Mouse (Mus musculus) heart, embryonic 11.5 days (tissue): ENCODE data around the gene Vdac2. TPM values are rescaled to one million over a fixed set of nuclear protein-coding genes. Genes with fewer than 3 reads are reported as not detected.

Experiments
- ATAC-seq: fragments of 200-750 bp; cut with Nextera tagmentation; replicated peaks from 2 replicates; pipeline ENCODE4 v1.8.0; 2017; ENCODE audit warnings: moderate library complexity; ENCODE audit not compliant: insufficient number of reproducible peaks, low FRiP score, low TSS enrichment
- H3K27ac ChIP-seq: fragments of 300-500 bp; sonication (generic); 2 replicates; pipeline ENCODE4 v1.5.1; 2014; ENCODE audit warnings: mild to moderate bottlenecking, low read depth, low read length
- H3K27me3 ChIP-seq: fragments of 300-500 bp; sonication (generic); 2 replicates; pipeline ENCODE4 v1.6.1; 2014; ENCODE audit warnings: mild to moderate bottlenecking, low read length, mixed read lengths; ENCODE audit not compliant: control insufficient read depth, insufficient read depth
- H3K36me3 ChIP-seq: fragments of 300-500 bp; sonication (generic); 2 replicates; pipeline ENCODE4 v1.6.1; 2014; ENCODE audit warnings: mild to moderate bottlenecking, low read length, moderate library complexity, mixed read lengths; ENCODE audit not compliant: control insufficient read depth, insufficient read depth
- H3K4me1 ChIP-seq: fragments of 300-500 bp; sonication (generic); 2 replicates; pipeline ENCODE4 v1.6.1; 2014; ENCODE audit warnings: low read length; ENCODE audit not compliant: control insufficient read depth, insufficient read depth
- H3K4me2 ChIP-seq: fragments of 300-500 bp; sonication (generic); 2 replicates; pipeline ENCODE4 v1.6.1; 2014; ENCODE audit warnings: mild to moderate bottlenecking, moderate library complexity
- H3K4me3 ChIP-seq: fragments of 300-500 bp; sonication (generic); 2 replicates; pipeline ENCODE4 v1.5.1; 2014; ENCODE audit warnings: low read depth, low read length
- H3K9ac ChIP-seq: fragments of 300-500 bp; sonication (generic); 2 replicates; pipeline ENCODE4 v1.6.1; 2014; ENCODE audit warnings: mild to moderate bottlenecking, low read depth, low read length, moderate library complexity
- H3K9me3 ChIP-seq: fragments of 300-500 bp; sonication (generic); replicated peaks from 2 replicates; pipeline ENCODE4 v1.6.1; 2016; ENCODE audit warnings: low read length; ENCODE audit not compliant: control insufficient read depth
- WGBS: fragments of 180-500 bp; shearing (Covaris S2); extraction: QIAGEN DNeasy Blood & Tissue Kit; methylation state at CpG from one replicate; pipeline ENCODE4 v1.1.7; 2014; ENCODE audit not compliant: insufficient replicate concordance; 5-methylcytosine and 5-hydroxymethylcytosine counted together
- polyA plus RNA-seq: library from polyadenylated mRNA; unstranded; fragments of >200 nt; fragmentation: Nextera tagmentation; extraction: Ambion mirVana; gene quantifications from 2 replicates; pipeline ENCODE4 v1.2.1, GENCODE M21; 2014

The Vdac2 gene
- polyA plus RNA-seq, 1 experiment from 2014 or later, result 434 TPM

DNA sequence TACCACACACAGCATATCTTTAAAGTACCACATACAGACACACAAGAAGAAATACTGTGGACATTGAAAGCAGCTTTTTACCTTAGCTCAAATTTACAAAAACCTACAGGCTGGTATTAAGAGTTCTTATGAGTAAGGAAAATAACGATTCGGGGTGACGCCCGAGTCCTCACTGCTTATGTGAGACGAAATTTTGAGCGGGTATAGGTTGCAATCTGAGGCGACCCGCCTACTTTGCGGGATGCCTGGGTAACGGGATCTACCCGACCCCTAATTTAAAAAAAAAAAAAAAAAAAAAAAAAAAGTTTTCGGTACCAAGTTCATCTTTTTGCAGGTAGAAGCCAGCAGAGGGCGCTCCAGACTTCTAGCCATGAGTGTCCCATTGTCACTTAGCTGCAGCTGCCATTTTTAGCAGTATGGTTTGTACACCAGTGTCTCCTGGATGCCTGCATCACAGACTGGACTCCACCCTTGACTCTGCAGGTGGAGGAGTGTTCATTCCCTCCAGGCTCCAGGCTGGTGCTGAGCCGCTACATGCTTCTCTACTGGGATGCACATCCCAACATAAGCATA is 12.4 kb upstream of the Vdac2 start:
- WGBS, result 24% methylated on average over 14 of the region's 14 CpGs
- Histone ChIP-seq H3K27ac (no peak overlapping the region), H3K9ac (no peak overlapping the region), H3K4me1 (peaks cover 13% of the 10 kb centered on the region; the same call in 1 of the 2 replicates), H3K9me3 (no peaks in the 10 kb centered on the region), H3K4me3 (no peak overlapping the region), H3K27me3 (no peaks in the 10 kb centered on the region), H3K4me2 (peak overlapping the region; percentile 35), H3K36me3 (no peaks in the 10 kb centered on the region)
- ATAC-seq, result no peak

DNA sequence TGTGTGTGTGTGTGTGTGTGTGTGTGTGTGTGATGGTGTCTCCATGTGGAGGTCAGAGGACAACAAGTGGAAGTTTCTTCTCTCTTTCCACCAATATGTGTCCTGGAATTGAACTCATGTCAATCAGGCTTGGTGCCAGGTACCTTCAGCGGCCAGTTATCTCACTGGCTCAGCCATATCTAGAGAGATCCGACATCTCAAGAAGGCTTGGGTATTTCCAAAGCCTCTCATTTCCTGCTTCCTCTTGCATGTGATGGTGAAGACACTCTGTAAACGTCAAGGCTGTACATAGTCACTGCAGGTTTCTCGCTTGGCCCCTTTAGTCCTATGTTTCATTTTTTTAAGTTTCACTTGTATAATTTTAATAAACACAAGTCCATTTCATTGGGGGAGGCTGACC is 11.8 kb upstream of the Vdac2 start:
- H3K36me3 ChIP-seq, result no peaks in the 10 kb centered on the region
- H3K27me3 ChIP-seq, result no peaks in the 10 kb centered on the region
- no peak overlapping the region for H3K4me3 ChIP-seq
- no peak overlapping the region for H3K27ac ChIP-seq
- 34% methylated on average over 4 of the region's 4 CpGs for WGBS
- ATAC-seq, result no peak
- H3K9me3 ChIP-seq, result no peaks in the 10 kb centered on the region
- H3K9ac ChIP-seq, result no peak overlapping the region
- H3K4me2 ChIP-seq, result no peak overlapping the region
- H3K4me1 ChIP-seq, result peaks cover 13% of the 10 kb centered on the region; the same call in 1 of the 2 replicates

DNA sequence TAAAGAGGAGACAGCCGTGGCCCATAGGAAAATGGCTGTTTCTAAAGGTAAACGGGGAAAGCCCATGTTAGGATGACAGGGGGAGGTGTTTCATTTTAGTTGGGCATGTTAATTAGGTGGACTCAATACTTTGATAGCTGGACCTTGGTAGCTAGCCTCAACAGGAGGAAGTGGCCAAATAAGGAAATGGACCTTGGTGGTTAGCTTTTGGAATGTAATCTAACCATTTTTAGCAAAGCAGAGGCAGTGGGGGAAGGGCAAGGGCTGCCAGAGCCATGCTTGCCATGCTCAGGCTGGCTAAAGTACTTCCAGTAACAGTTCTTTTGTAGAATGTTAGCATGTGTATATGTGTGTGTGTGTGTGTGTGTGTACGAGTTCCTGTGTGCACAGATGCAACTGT is 11.2 kb upstream of the Vdac2 start:
- H3K4me1 ChIP-seq, result peaks cover 13% of the 10 kb centered on the region; the same call in 1 of the 2 replicates
- no peaks in the 10 kb centered on the region for H3K36me3 ChIP-seq
- 62% methylated on average over 3 of the region's 3 CpGs for WGBS
- H3K27me3 ChIP-seq, result no peaks in the 10 kb centered on the region
- H3K9me3 ChIP-seq, result no peaks in the 10 kb centered on the region
- no peak for ATAC-seq
- no peak overlapping the region for H3K4me3 ChIP-seq
- H3K9ac ChIP-seq, result no peak overlapping the region
- no peak overlapping the region for H3K27ac ChIP-seq
- no peak overlapping the region for H3K4me2 ChIP-seq

DNA sequence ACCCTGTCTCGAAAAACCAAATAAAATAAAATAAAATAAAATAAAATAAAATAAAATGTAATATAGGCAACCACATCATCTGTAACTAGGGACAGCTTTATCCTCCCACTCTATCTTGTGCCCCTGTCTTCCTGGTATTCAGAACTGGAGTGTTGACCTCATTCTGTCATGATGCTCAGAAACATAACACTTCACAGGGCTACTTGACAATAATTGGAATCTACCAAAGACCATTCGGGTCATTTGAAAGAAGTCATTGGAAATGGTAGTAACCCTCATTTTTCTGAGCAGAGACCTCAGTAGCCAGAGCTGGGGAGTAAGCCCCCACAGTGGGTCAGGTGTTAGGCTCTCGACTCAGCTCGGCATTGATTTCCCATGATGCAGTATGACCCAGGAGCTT is 10.4 kb upstream of the Vdac2 start:
- no peak overlapping the region for H3K9ac ChIP-seq
- ATAC-seq, result no peak
- H3K36me3 ChIP-seq, result no peaks in the 10 kb centered on the region
- H3K9me3 ChIP-seq, result no peaks in the 10 kb centered on the region
- no peak overlapping the region for H3K4me2 ChIP-seq
- no peak overlapping the region for H3K27ac ChIP-seq
- no peaks in the 10 kb centered on the region for H3K27me3 ChIP-seq
- peaks cover 13% of the 10 kb centered on the region; the same call in 1 of the 2 replicates for H3K4me1 ChIP-seq
- H3K4me3 ChIP-seq, result no peak overlapping the region
- WGBS, result 89% methylated on average over 4 of the region's 4 CpGs

DNA sequence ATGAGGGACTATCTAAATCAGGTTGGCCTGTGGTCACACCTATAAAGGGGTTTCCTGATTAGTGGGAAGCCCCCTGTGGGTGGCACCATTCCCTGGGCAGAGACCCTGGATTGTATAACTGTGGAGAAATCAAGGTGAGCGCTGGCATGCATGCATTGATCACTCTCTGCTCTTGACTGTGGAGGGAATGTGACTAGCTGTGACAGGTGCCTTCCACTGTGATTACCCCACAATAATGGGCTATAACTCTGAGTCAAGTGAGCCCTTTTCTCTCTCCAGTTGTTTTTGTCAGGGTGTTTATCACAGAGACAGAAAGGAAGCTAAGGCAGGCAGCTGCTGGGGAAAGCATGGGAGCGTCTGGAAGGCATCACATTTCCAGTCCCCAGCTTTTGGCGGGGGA is 8.8 kb upstream of the Vdac2 start:
- Histone ChIP-seq H3K9me3 (no peaks in the 10 kb centered on the region), H3K27ac (no peak overlapping the region)

DNA sequence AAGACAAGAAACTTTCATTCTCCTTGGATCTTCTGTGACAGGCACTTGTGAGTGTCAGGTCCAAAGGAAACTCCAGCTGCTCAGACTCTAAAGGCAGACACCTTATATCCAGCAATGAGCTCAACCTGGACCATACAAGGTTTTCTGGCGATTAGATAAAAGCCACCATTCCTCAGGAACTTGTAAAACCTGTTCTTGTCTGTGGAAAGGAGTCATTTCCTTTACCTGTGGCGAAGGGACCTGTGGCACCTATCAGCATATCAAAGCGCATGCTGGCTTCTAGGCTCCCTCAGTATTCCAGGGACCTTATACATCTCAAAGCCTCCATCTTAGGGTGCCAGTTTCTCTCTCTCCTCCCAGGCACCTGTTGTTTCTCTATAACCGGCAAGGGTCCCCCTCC is 7.6 kb upstream of the Vdac2 start:
- Histone ChIP-seq H3K27me3 (no peaks in the 10 kb centered on the region), H3K4me2 (no peak overlapping the region), H3K27ac (no peak overlapping the region), H3K9me3 (no peaks in the 10 kb centered on the region), H3K36me3 (no peaks in the 10 kb centered on the region), H3K4me3 (no peak overlapping the region), H3K9ac (no peak overlapping the region), H3K4me1 (peaks cover 14% of the 10 kb centered on the region)
- ATAC-seq, result no peak
- 51% methylated on average over 4 of the region's 4 CpGs for WGBS

More for the DNA sequence above, 8.8 kb upstream of the Vdac2 start:
- Histone ChIP-seq H3K4me2 (no peak overlapping the region), H3K36me3 (no peaks in the 10 kb centered on the region), H3K4me1 (peaks cover 13% of the 10 kb centered on the region; the same call in 1 of the 2 replicates), H3K9ac (no peak overlapping the region), H3K27me3 (no peaks in the 10 kb centered on the region), H3K4me3 (no peak overlapping the region)
- WGBS, result 48% methylated on average over 3 of the region's 3 CpGs
- no peak for ATAC-seq

DNA sequence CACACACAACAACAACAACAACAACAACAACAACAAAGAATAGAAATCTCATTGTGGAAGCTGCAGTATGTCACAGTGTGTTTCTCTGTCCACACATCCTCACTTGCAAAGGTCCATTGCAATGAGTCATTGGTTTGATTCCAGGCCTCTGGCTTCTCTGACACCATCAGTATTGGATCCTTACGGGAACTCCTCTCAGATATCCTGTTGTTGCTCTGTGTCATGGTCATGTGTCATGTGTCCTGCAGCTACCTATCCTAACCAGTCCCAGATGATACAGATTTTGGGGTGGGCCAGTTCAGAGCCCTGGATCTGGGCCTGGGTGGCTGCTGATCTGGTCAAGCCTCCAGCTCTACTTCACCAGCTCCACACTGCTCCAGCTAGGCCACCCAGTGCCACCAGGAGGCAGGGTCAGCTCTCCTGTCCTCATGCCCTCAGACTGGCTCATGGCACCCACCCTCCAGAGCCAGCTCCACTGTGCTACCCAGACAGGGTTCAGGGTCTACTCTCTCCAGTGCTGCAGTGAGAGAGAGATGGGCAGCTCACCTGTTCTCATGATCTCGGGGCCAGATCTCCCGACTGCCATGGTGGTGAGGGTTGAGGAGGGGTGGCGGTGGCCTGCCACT is 4.0 kb upstream of the Vdac2 start:
- Histone ChIP-seq H3K27ac (no peak overlapping the region), H3K4me1 (peaks cover 33% of the 10 kb centered on the region; the same call in 1 of the 2 replicates), H3K9ac (no peak overlapping the region), H3K27me3 (no peaks in the 10 kb centered on the region), H3K4me2 (no peak overlapping the region), H3K9me3 (no peaks in the 10 kb centered on the region), H3K36me3 (no peaks in the 10 kb centered on the region), H3K4me3 (no peak overlapping the region)
- peak; percentile 24 for ATAC-seq
- WGBS, result 90% methylated on average over 4 of the region's 4 CpGs

DNA sequence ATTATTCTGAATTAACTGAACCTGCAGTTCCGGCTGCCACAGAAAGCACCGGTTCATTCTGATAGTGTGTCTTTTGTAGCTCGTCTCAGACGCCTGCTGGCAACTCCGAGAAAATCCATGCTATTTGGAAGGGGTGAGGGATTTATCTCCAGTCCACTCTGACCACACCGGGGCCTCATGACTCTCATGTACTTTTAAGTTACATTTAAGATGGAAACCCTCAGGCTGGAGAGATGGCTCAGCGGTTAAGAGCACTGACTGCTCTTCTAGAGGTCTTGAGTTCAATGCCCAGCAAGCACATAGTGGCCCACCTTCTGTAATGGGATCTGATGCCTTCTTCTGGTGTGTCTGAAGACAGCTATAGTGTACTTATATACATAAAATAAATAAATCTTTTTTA is 2.7 kb upstream of the Vdac2 start:
- H3K27ac ChIP-seq, result peak overlapping the region; percentile 87
- H3K4me3 ChIP-seq, result no peak overlapping the region
- no peak for ATAC-seq
- no peaks in the 10 kb centered on the region for H3K9me3 ChIP-seq
- WGBS, result 42% methylated on average over 7 of the region's 7 CpGs
- peaks cover 36% of the 10 kb centered on the region; the same call in 1 of the 2 replicates for H3K4me1 ChIP-seq
- no peaks in the 10 kb centered on the region for H3K36me3 ChIP-seq
- no peak overlapping the region for H3K4me2 ChIP-seq
- no peak overlapping the region for H3K9ac ChIP-seq
- no peaks in the 10 kb centered on the region for H3K27me3 ChIP-seq
